Mouse (Mus musculus): Measurements from ENCODE around the gene Chl1. TPM values are rescaled to one million over a fixed set of nuclear protein-coding genes. Genes with fewer than 3 reads are reported as not detected.

Gene Chl1
- polyA plus RNA-seq, 1 experiment from 2014 or later = 0.42 TPM

GRCm38 (mm10) chr6:103620880-103621279 lies 110.5 kb downstream of the Chl1 start:
- H3K4me2 ChIP-seq (ENCODE audit: low read length) = no peak overlapping the region
- no peaks in the 10 kb centered on the region for H3K4me1 ChIP-seq (ENCODE audit: control insufficient read depth in 2 of 2, insufficient read depth in 2 of 2, low read length in 2 of 2)
- no peak overlapping the region for H3K9ac ChIP-seq (ENCODE audit: low read length)
- 50% methylated on average over 4 of the region's 4 CpGs for WGBS
- no peak overlapping the region for H3K27ac ChIP-seq (replicated peaks in 1 of 2; ENCODE audit: control insufficient read depth in 1 of 2, insufficient read depth in 1 of 2, low read depth in 2 of 2, low read length in 2 of 2)
- H3K9me3 ChIP-seq (ENCODE audit: control insufficient read depth, low read length) = no peaks in the 10 kb centered on the region
- no peak for ATAC-seq (ENCODE audit: insufficient number of reproducible peaks, insufficient read depth, low FRiP score, low read depth)
- H3K4me3 ChIP-seq (ENCODE audit: control insufficient read depth in 1 of 2, insufficient read depth in 1 of 2, low read depth in 1 of 2, low read length in 2 of 2) = no peak overlapping the region
- H3K36me3 ChIP-seq (ENCODE audit: control insufficient read depth, insufficient read depth, low read length) = no peaks in the 10 kb centered on the region
- H3K27me3 ChIP-seq (ENCODE audit: control insufficient read depth, insufficient read depth, low read length) = no peaks in the 10 kb centered on the region

DNA sequence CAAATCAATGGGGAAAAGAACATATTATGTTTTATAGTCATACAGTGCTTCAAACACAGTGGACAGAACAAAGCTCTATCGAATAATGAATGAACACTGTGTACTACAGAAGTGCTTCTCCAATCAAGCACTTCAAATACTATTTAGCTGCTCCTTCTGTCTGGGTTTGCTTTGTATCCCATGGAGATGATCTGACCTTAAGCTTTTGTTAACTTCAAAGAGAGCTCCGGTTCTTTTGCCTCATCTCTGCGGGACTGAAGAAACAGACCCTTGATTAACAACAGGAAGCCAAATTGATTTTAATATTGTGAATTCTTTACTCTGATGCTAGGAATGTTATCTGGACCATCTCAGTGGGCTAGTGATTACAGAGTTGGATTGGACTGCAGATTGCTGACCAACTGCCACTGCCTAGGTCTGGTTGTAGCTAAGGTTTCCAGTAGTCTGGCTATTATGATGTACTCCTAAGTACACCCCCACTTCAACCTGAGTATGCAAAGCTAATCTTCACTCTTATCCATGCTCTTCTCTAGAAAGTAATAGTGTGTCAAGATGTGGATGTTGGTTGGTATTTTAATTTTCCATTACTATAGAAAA lies 111.8 kb downstream of the Chl1 start:
- Histone ChIP-seq H3K36me3 (ENCODE audit: control insufficient read depth, insufficient read depth, low read length) (no peaks in the 10 kb centered on the region), H3K27me3 (ENCODE audit: control insufficient read depth, insufficient read depth, low read length) (no peaks in the 10 kb centered on the region), H3K4me1 (ENCODE audit: control insufficient read depth in 2 of 2, insufficient read depth in 2 of 2, low read length in 2 of 2) (no peaks in the 10 kb centered on the region), H3K4me3 (ENCODE audit: control insufficient read depth in 1 of 2, insufficient read depth in 1 of 2, low read depth in 1 of 2, low read length in 2 of 2) (no peak overlapping the region), H3K9me3 (ENCODE audit: control insufficient read depth, low read length) (no peaks in the 10 kb centered on the region), H3K27ac (replicated peaks in 1 of 2; ENCODE audit: control insufficient read depth in 1 of 2, insufficient read depth in 1 of 2, low read depth in 2 of 2, low read length in 2 of 2) (no peak overlapping the region), H3K4me2 (ENCODE audit: low read length) (no peak overlapping the region), H3K9ac (ENCODE audit: low read length) (no peak overlapping the region)
- ATAC-seq (ENCODE audit: insufficient number of reproducible peaks, insufficient read depth, low FRiP score, low read depth) = no peak
- 74% methylated on average over 3 of the region's 3 CpGs for WGBS

- 37% methylated on average over 3 of the region's 3 CpGs for WGBS
- no peak overlapping the region for H3K9ac ChIP-seq (ENCODE audit: low read length)
- no peak for ATAC-seq (ENCODE audit: insufficient number of reproducible peaks, insufficient read depth, low FRiP score, low read depth)
- H3K27me3 ChIP-seq (ENCODE audit: control insufficient read depth, insufficient read depth, low read length) = no peaks in the 10 kb centered on the region
- no peak overlapping the region for H3K27ac ChIP-seq (replicated peaks in 1 of 2; ENCODE audit: control insufficient read depth in 1 of 2, insufficient read depth in 1 of 2, low read depth in 2 of 2, low read length in 2 of 2)
- no peak overlapping the region for H3K4me2 ChIP-seq (ENCODE audit: low read length)
- no peaks in the 10 kb centered on the region for H3K4me1 ChIP-seq (ENCODE audit: control insufficient read depth in 2 of 2, insufficient read depth in 2 of 2, low read length in 2 of 2)
- no peak overlapping the region for H3K4me3 ChIP-seq (ENCODE audit: control insufficient read depth in 1 of 2, insufficient read depth in 1 of 2, low read depth in 1 of 2, low read length in 2 of 2)
- no peaks in the 10 kb centered on the region for H3K9me3 ChIP-seq (ENCODE audit: control insufficient read depth, low read length)
- H3K36me3 ChIP-seq (ENCODE audit: control insufficient read depth, insufficient read depth, low read length) = no peaks in the 10 kb centered on the region
Measured at GRCm38 (mm10) chr6:103632856-103633255, 122.5 kb downstream of the Chl1 start.

DNA sequence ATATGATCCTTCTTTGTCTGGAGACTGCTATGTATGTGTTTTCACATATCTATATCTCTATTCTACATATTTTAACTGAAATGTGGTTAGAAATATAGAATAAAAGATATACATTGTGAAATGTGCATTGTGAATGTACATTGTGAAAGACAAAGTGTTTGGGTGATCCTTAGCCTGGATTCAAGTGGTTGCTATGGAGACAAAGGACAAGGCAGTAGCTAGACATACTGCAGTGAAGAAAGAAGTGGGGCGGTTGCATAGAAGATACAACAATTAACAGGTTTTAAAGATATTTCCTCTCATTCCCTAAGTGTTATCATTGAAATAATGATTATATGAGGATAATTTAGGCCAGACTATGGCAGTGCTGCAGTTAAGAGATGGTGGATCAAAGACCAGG lies 146.4 kb downstream of the Chl1 start:
- Histone ChIP-seq H3K27ac (replicated peaks in 1 of 2; ENCODE audit: control insufficient read depth in 1 of 2, insufficient read depth in 1 of 2, low read depth in 2 of 2, low read length in 2 of 2) (no peak overlapping the region), H3K9ac (ENCODE audit: low read length) (no peak overlapping the region), H3K27me3 (ENCODE audit: control insufficient read depth, insufficient read depth, low read length) (no peaks in the 10 kb centered on the region), H3K4me2 (ENCODE audit: low read length) (no peak overlapping the region), H3K9me3 (ENCODE audit: control insufficient read depth, low read length) (no peaks in the 10 kb centered on the region), H3K36me3 (ENCODE audit: control insufficient read depth, insufficient read depth, low read length) (no peaks in the 10 kb centered on the region), H3K4me1 (ENCODE audit: control insufficient read depth in 2 of 2, insufficient read depth in 2 of 2, low read length in 2 of 2) (no peaks in the 10 kb centered on the region), H3K4me3 (ENCODE audit: control insufficient read depth in 1 of 2, insufficient read depth in 1 of 2, low read depth in 1 of 2, low read length in 2 of 2) (no peak overlapping the region)
- 79% methylated on average over 1 of the region's 1 CpGs for WGBS
- no peak for ATAC-seq (ENCODE audit: insufficient number of reproducible peaks, insufficient read depth, low FRiP score, low read depth)

GRCm38 (mm10) chr6:103659173-103659572 lies 148.8 kb downstream of the Chl1 start:
- no peak overlapping the region for H3K4me3 ChIP-seq (ENCODE audit: control insufficient read depth in 1 of 2, insufficient read depth in 1 of 2, low read depth in 1 of 2, low read length in 2 of 2)
- no peaks in the 10 kb centered on the region for H3K4me1 ChIP-seq (ENCODE audit: control insufficient read depth in 2 of 2, insufficient read depth in 2 of 2, low read length in 2 of 2)
- 85% methylated on average over 2 of the region's 2 CpGs for WGBS
- no peak for ATAC-seq (ENCODE audit: insufficient number of reproducible peaks, insufficient read depth, low FRiP score, low read depth)
- no peaks in the 10 kb centered on the region for H3K36me3 ChIP-seq (ENCODE audit: control insufficient read depth, insufficient read depth, low read length)
- H3K4me2 ChIP-seq (ENCODE audit: low read length) = no peak overlapping the region
- H3K27me3 ChIP-seq (ENCODE audit: control insufficient read depth, insufficient read depth, low read length) = no peaks in the 10 kb centered on the region
- H3K9ac ChIP-seq (ENCODE audit: low read length) = no peak overlapping the region
- no peak overlapping the region for H3K27ac ChIP-seq (replicated peaks in 1 of 2; ENCODE audit: control insufficient read depth in 1 of 2, insufficient read depth in 1 of 2, low read depth in 2 of 2, low read length in 2 of 2)
- H3K9me3 ChIP-seq (ENCODE audit: control insufficient read depth, low read length) = no peaks in the 10 kb centered on the region

DNA sequence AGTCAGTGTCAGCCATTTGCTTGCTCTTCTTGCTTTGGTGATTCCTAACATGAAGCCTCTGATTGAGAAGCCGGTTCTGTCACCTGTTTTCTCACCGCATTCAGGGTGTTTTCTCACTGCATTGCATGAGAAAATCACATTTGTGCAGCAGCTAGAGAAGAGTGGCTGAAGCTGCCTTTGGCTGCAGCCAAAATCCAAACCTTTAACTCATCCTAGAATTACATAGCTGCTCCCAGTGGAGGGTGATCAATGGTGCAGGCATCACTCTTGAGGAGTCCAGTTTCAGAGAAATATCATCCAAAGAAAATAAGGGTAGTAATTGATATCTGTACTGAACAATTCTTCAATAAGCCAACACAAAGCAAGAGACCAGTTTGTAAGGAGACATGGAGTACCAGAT lies 154.8 kb downstream of the Chl1 start:
- no peak overlapping the region for H3K4me3 ChIP-seq (ENCODE audit: control insufficient read depth in 1 of 2, insufficient read depth in 1 of 2, low read depth in 1 of 2, low read length in 2 of 2)
- H3K4me1 ChIP-seq (ENCODE audit: control insufficient read depth in 2 of 2, insufficient read depth in 2 of 2, low read length in 2 of 2) = no peaks in the 10 kb centered on the region
- WGBS = 75% methylated on average over 2 of the region's 2 CpGs
- no peak overlapping the region for H3K27ac ChIP-seq (replicated peaks in 1 of 2; ENCODE audit: control insufficient read depth in 1 of 2, insufficient read depth in 1 of 2, low read depth in 2 of 2, low read length in 2 of 2)
- no peak overlapping the region for H3K9ac ChIP-seq (ENCODE audit: low read length)
- H3K36me3 ChIP-seq (ENCODE audit: control insufficient read depth, insufficient read depth, low read length) = no peaks in the 10 kb centered on the region
- H3K27me3 ChIP-seq (ENCODE audit: control insufficient read depth, insufficient read depth, low read length) = no peaks in the 10 kb centered on the region
- ATAC-seq (ENCODE audit: insufficient number of reproducible peaks, insufficient read depth, low FRiP score, low read depth) = no peak
- no peak overlapping the region for H3K4me2 ChIP-seq (ENCODE audit: low read length)
- H3K9me3 ChIP-seq (ENCODE audit: control insufficient read depth, low read length) = no peaks in the 10 kb centered on the region

GRCm38 (mm10) chr6:103665677-103666316 lies 155.4 kb downstream of the Chl1 start:
- Histone ChIP-seq H3K9me3 (ENCODE audit: control insufficient read depth, low read length) (no peaks in the 10 kb centered on the region), H3K36me3 (ENCODE audit: control insufficient read depth, insufficient read depth, low read length) (no peaks in the 10 kb centered on the region), H3K27me3 (ENCODE audit: control insufficient read depth, insufficient read depth, low read length) (no peaks in the 10 kb centered on the region), H3K4me1 (ENCODE audit: control insufficient read depth in 2 of 2, insufficient read depth in 2 of 2, low read length in 2 of 2) (no peaks in the 10 kb centered on the region), H3K4me2 (ENCODE audit: low read length) (no peak overlapping the region), H3K27ac (replicated peaks in 1 of 2; ENCODE audit: control insufficient read depth in 1 of 2, insufficient read depth in 1 of 2, low read depth in 2 of 2, low read length in 2 of 2) (no peak overlapping the region), H3K4me3 (ENCODE audit: control insufficient read depth in 1 of 2, insufficient read depth in 1 of 2, low read depth in 1 of 2, low read length in 2 of 2) (no peak overlapping the region), H3K9ac (ENCODE audit: low read length) (no peak overlapping the region)
- no peak for ATAC-seq (ENCODE audit: insufficient number of reproducible peaks, insufficient read depth, low FRiP score, low read depth)
- WGBS = 83% methylated on average over 9 of the region's 9 CpGs

- H3K36me3 ChIP-seq (ENCODE audit: control insufficient read depth, insufficient read depth, low read length) = no peaks in the 10 kb centered on the region
- 82% methylated on average over 3 of the region's 3 CpGs for WGBS
Measured at GRCm38 (mm10) chr6:103673111-103673510, 162.7 kb downstream of the Chl1 start.

More at GRCm38 (mm10) chr6:103673111-103673510, 162.7 kb downstream of the Chl1 start:
- no peak overlapping the region for H3K4me3 ChIP-seq (ENCODE audit: control insufficient read depth in 1 of 2, insufficient read depth in 1 of 2, low read depth in 1 of 2, low read length in 2 of 2)
- no peak for ATAC-seq (ENCODE audit: insufficient number of reproducible peaks, insufficient read depth, low FRiP score, low read depth)
- no peaks in the 10 kb centered on the region for H3K9me3 ChIP-seq (ENCODE audit: control insufficient read depth, low read length)
- H3K27ac ChIP-seq (replicated peaks in 1 of 2; ENCODE audit: control insufficient read depth in 1 of 2, insufficient read depth in 1 of 2, low read depth in 2 of 2, low read length in 2 of 2) = no peak overlapping the region
- no peaks in the 10 kb centered on the region for H3K27me3 ChIP-seq (ENCODE audit: control insufficient read depth, insufficient read depth, low read length)
- no peak overlapping the region for H3K4me2 ChIP-seq (ENCODE audit: low read length)
- H3K4me1 ChIP-seq (ENCODE audit: control insufficient read depth in 2 of 2, insufficient read depth in 2 of 2, low read length in 2 of 2) = 0 out of 4 replicates have a peak, but pooled peaks cover 0 to 3% of the 10 kb centered on the region in 2 experiments
- no peak overlapping the region for H3K9ac ChIP-seq (ENCODE audit: low read length)

Measured in heart, embryonic 14.5 days (tissue).